Mouse (Mus musculus) regulatory T cell (primary cell): ENCODE results near the gene Gbp8.
"Not testable (repeated sequence)": the region's sequence is repeated elsewhere in the genome, so short reads cannot be mapped to it uniquely, and the experiment has no call there.

ENCODE experiments used
- in situ Hi-C: fragments of 300-600 bp; cut with MboI, MseI; formaldehyde crosslinking; loops from one replicate; pipeline ENCODE4 v1.15.1; 2025; ENCODE audit warnings: high pct_unique_total_duplicates

Gene Gbp8

GRCm38 (mm10) chr5:105139409-105140088 lies at the start of gene Gbp8, which contains the start of the genes Gbp9 and Gbp4:
Gbp8 (minus strand) TSS chr5:105139540.
Gbp9 (minus strand) TSS chr5:105139539.
Gbp4 (minus strand) TSS chr5:105139586.
- in situ Hi-C loops, result loop anchor here (5.0 kb wide), 3 partner anchors 77 to 168 kb away; no protein-coding TSS in a partner anchor

GRCm38 (mm10) chr5:105181446-105181845 lies 42.1 kb upstream of the Gbp8 start:
- in situ Hi-C loops, result no loop called here

- in situ Hi-C loops, result no loop called here
Measured at GRCm38 (mm10) chr5:105156582-105156981, 17.2 kb upstream of the Gbp8 start.

- in situ Hi-C loops, result no loop called here
Measured at GRCm38 (mm10) chr5:105154049-105154448, 14.7 kb upstream of the Gbp8 start.

- in situ Hi-C loops, result not testable (repeated sequence)
Measured at GRCm38 (mm10) chr5:105148062-105148461, 8.7 kb upstream of the Gbp8 start.

- in situ Hi-C loops, result no loop called here
Measured at GRCm38 (mm10) chr5:105146447-105146846, 7.1 kb upstream of the Gbp8 start.

- in situ Hi-C loops, result not testable (repeated sequence)
Measured at GRCm38 (mm10) chr5:105145731-105146130, 6.4 kb upstream of the Gbp8 start.

GRCm38 (mm10) chr5:105140089-105140810 lies 910 bp upstream of the Gbp8 start:
- in situ Hi-C loops, result loop anchor here (5.0 kb wide), 2 partner anchors 133 to 167 kb away; no protein-coding TSS in a partner anchor

- in situ Hi-C loops, result loop anchor here (5.0 kb wide), 1 partner anchor 77 kb away; no protein-coding TSS in a partner anchor
Measured at GRCm38 (mm10) chr5:105138906-105139305, 434 bp downstream of the Gbp8 start.

- in situ Hi-C loops, result loop anchor here (5.0 kb wide), 1 partner anchor 75 kb away; no protein-coding TSS in a partner anchor
Measured at GRCm38 (mm10) chr5:105136706-105137304, 2.5 kb downstream of the Gbp8 start.

- in situ Hi-C loops, result not testable (repeated sequence)
Measured at GRCm38 (mm10) chr5:105121731-105122130, 17.6 kb downstream of the Gbp8 start.

GRCm38 (mm10) chr5:105115740-105116139 lies 23.6 kb downstream of the Gbp8 start:
- in situ Hi-C loops, result no loop called here

GRCm38 (mm10) chr5:105114696-105115095 lies 24.6 kb downstream of the Gbp8 start:
- in situ Hi-C loops, result no loop called here

- in situ Hi-C loops, result no loop called here
Measured at GRCm38 (mm10) chr5:105113656-105114055, 25.7 kb downstream of the Gbp8 start.

GRCm38 (mm10) chr5:105110271-105110852 lies 29.0 kb downstream of the Gbp8 start:
- in situ Hi-C loops, result not testable (repeated sequence)

- in situ Hi-C loops, result not testable (repeated sequence)
Measured at GRCm38 (mm10) chr5:105109775-105110174, 29.6 kb downstream of the Gbp8 start.

GRCm38 (mm10) chr5:105105689-105106088 lies 33.7 kb downstream of the Gbp8 start:
- in situ Hi-C loops, result not testable (repeated sequence)

- in situ Hi-C loops, result no loop called here
Measured at GRCm38 (mm10) chr5:105081900-105082299, 57.4 kb downstream of the Gbp8 start.

- in situ Hi-C loops, result not testable (repeated sequence)
Measured at GRCm38 (mm10) chr5:105068356-105068755, 71.0 kb downstream of the Gbp8 start.

- in situ Hi-C loops, result loop anchor here (5.0 kb wide), 2 partner anchors 73 to 77 kb away; partner anchors contain the start of genes Gbp4, Gbp8 and Gbp9
Measured at GRCm38 (mm10) chr5:105064443-105064842, 74.9 kb downstream of the Gbp8 start.

- in situ Hi-C loops, result loop anchor here (5.0 kb wide), 2 partner anchors 74 to 76 kb away; partner anchors contain the start of genes Gbp4, Gbp8 and Gbp9
Measured at GRCm38 (mm10) chr5:105063321-105063720, 76.0 kb downstream of the Gbp8 start.
